Mouse (Mus musculus) liver, embryonic 18 days (tissue): Measurements from ENCODE around the gene Uts2. TPM values are rescaled to one million over a fixed set of nuclear protein-coding genes. Genes with fewer than 3 reads are reported as not detected.

Experiments used
- polyA plus RNA-seq: library from polyadenylated mRNA; depleted of rRNA; stranded (reverse); fragments of >200 nt; gene quantifications from 2 replicates; pipeline ENCODE4 v1.2.3, GENCODE M21; 2012; rRNA removed

The Uts2 gene
- polyA plus RNA-seq = not detected in 2 replicates

DNA sequence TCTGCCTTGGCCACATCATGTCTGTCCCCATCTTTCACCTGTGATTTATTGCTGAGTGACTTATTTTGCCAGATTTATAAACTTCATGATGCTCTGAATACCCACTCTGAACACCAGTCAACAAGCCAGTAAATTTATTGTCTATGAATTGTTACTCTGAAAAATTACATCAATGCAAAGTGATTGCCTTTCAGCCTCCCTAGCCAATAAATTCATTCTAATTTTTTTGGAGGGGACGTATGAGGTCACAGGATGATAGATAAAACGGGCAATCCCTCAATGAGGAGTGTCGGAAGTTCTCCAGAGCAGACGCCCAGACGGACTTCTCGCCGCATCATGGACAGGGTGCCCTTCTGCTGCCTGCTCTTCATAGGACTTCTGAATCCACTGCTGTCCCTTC, at the start of gene Uts2:
Uts2 (plus strand) TSS at position 301 of the 400 bp plus-strand sequence.

DNA sequence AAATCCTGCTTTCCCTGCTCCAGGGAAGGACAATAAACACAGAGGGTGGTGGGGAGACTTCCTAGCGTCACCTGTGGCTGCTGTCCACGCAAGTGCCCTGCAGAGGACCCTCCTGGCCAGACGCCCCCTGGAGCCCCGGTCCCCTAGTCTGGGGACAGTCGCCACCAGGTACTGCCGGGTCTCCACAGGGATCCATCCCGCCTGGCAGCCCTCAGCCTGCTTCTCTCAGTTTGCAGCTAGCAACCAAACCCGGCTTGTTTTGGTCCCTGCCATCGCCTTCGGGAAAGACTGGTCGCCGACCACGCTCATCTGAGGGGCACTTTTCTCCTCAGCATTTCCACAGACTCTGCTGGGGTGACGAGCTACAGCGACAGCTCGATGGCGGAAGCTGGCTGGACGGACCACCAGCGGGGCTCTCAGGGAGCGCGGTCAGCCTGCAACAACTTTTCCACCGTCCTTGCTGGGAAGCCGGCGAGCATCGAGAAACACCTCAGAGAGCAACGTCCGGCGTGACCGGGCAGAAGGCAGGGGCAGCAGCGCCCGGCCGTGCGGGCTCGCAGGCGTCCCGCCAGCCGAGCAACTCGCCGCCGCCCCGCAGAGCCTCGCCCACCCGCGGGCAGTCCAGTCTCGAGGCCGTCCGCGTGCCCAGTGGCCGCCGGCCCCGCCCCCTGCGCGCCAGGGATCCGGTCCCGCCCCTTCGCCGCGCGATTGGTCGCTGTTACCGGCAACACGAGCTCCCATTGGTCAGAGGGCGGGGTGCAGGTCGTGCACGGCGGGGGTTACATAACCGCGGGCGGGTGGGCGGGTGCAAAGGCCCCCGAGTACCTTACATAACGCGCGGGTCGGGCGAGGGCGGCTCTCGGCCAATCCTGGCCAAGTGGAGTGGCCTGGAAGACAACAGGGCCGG, 47.4 kb downstream of the Uts2 start, which contains the start of gene Per3:
Per3 (minus strand) TSS at position 629 of the 907 bp plus-strand sequence.

Other genes starting within 250 kb of the Uts2 start
- gene Errfi1, start 143.2 kb upstream of the Uts2 start, polyA plus RNA-seq = 96.9 and 120 TPM in 2 replicates
- 128 and 134 TPM in 2 replicates for gene Park7, start 82.7 kb upstream of the Uts2 start, polyA plus RNA-seq
- gene Tnfrsf9, start 82.5 kb upstream of the Uts2 start, polyA plus RNA-seq = 0.20 and 0.35 TPM in 2 replicates
- 2.9 and 3.1 TPM in 2 replicates for gene Per3, start 47.6 kb downstream of the Uts2 start, polyA plus RNA-seq
- gene Vamp3, start 60.9 kb downstream of the Uts2 start, polyA plus RNA-seq = 21.1 and 21.8 TPM in 2 replicates
- not detected in 2 replicates for gene Gm13090, start 92.5 kb downstream of the Uts2 start, polyA plus RNA-seq